Mouse (Mus musculus) hindlimb bud, embryonic 11.5 days (tissue): ENCODE results near the gene Pla2g1b.
"Not testable (repeated sequence)": the region's sequence is repeated elsewhere in the genome, so short reads cannot be mapped to it uniquely, and the experiment has no call there.

Experiments
- DNase-seq: peaks from one replicate; pipeline ENCODE4 v3.0.0-alpha.2; 2012; ENCODE audit warnings: low read depth, low spot score; ENCODE audit errors: extremely low spot score

The Pla2g1b gene

DNA sequence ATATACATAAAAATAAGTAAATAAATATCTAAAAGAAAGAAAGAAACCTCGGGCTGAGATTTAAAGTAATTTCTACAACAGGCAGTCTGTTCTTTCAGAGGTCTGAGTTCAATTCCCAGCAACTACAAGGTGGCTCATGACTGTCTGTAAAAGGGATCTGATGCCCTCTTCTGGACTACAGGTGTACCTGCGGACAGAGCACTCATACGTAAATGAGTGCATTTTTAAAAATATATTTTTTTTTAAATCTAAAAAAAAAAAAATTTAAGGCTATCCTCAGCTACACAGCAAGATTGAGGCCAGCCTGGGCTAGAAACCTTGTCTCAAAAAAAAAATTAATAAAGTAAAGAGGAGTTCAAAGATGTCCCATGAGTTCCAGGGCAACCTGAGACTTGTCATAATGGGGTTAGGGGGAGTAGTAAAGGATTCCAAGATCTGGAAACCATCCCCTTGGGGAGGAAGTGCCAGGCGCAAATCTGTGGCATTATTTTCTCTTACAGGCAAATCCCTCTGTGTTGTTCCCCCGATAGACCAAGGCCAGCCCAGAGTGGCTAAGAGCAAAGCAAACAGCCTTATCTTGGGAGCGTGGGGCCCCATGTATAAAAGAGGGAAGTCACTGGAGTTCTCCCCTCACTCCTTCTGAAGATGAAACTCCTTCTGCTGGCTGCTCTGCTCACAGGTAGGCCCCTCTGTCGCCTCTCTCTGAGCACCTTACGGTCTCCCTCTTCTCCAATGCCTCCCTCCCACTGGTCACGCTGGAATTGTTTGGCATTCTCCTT is at the start of gene Pla2g1b:
TSS of gene Pla2g1b (plus strand) at position 621 of the 779 bp plus-strand sequence.
- no peak for DNase-seq

DNA sequence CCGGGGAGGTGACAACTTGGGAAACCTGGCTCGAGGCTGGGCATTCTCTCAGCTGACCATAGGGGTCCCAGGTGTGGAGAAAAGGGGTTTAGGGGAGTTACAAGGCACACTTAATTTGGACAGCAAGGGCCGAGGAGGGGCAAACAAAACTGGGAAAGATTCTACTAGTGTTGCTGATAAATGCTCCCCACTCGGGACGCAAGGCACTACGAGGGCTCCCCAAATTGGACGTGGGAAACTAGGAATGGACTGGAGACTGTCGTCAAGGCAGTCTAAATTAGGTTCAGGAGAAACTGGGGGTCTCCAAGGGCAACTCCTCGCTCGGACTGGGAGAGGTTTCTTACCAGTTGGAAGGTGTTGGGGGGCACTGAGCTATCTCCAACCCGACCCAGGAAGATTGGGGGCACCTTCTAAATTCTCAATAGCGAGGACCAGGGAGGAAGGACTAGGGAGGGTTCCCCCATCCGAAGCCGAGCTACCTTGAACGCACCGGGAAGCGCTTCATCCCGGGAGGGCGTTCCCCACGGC is 37.2 kb upstream of the Pla2g1b start:
- DNase-seq = no peak

DNA sequence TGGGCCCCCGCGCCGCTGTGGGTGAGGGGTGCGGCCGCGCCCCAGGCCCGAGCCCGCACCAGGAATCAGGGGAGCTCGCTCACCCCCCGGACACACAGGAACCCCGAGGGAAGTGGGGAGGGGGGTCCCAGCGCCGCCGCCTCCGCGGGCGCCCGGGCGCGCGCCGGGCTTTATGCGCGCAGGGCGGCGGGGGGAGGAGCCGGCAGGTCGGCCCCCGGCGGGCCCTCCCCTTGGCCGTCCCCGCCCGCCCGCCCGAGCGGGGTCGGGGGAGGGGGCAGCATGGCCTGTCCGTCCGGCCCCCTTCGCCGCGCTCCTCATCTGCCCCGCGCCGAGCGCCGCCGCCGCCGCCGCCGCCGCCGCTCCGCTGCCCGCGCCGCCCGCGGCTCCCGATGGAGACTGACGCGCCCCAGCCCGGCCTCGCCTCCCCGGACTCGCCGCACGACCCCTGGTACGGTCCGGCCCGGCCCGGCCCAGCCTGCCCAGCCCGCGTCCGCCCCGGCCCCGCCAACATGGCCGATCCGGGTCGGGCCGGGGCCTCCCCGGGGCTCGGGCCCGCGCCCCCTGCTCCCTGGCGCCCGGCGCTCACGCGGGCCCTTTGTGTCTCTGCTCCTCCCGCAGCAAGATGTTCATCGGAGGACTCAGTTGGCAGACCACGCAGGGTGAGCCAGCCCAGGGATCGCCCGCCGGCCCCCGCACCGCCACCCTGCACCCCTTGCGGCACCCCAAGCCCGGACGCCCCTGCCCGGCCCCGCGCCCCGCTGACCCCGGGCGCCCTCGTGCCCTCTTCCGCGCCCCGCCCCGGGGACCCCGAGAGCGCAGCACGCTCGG is 36.5 kb upstream of the Pla2g1b start, which contains the start of gene Msi1:
TSS of gene Msi1 (plus strand) at position 241 of the 828 bp plus-strand sequence.
- DNase-seq = no peak

DNA sequence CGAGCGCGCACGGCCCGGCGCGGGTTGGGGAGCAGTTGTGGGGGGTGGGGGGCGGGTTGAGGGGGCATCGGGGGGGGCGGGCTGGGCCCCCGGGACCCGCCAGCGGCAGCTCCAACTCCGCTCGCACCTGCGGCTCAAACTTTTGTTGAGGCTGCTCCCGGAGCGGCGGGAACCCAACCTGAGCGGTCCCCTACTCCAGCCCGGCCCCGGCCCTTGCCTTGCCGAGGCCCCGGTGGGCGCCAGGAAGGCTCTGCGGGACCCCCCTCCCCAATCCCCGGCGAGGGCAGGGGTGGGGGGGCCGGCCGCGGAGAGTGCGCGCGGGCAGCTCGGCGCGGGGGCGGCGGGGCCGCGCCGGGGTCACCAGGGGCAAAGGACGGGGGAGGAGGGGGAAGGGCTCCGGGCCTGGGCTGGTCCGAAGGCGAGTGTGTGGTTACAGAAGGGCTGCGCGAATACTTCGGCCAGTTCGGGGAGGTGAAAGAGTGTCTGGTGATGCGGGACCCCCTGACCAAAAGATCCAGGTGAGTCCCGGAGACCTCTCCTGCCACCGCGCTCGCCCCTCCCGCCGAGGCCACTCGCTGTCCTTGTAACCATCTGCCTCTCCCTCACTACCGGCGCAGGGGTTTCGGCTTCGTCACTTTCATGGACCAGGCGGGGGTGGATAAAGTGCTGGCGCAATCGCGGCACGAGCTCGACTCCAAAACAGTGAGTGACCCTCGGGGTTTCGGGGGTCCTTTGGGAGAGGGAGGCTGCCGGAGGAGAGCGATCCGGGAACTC is 35.7 kb upstream of the Pla2g1b start:
- DNase-seq = no peak

DNA sequence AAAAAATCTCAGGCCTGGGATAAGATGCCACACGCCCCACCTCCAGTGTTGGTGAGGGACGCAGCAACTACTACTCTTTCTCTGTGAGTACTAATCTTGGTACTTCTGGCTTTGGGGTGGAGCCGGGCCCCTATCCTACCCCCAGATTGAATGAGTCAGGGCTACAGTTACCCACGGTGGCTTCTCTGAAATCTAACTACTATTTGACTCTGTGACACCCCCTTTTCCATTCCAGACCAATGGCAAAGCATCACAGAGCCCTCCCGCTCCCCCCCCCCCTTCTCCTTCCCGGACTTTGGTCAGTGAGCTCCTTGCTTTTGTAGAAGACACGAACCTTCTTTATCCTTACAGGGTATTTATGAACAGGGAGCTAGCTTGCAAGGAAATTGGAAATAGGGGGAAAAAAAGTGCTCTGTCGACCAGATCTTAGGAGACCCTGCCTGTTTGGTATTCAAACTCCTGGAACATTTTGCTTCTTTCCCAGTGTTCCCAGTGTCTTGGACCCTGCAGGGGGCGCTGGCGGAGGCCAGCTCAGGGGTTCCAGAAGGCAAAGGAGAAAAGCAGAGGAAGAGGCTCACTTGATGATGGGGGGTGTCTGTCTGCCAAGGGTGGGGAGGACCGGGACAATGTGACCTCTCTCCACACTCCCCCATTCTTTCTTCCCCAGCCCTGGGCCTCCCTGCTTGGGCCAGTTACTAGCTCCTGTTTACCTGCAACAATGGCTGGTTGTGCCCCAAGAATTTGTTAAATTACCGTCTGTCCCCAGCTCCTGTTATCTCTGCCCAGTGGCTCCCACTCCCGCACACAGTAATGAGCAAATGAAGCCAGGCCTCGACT is 34.8 kb upstream of the Pla2g1b start:
- no peak for DNase-seq

DNA sequence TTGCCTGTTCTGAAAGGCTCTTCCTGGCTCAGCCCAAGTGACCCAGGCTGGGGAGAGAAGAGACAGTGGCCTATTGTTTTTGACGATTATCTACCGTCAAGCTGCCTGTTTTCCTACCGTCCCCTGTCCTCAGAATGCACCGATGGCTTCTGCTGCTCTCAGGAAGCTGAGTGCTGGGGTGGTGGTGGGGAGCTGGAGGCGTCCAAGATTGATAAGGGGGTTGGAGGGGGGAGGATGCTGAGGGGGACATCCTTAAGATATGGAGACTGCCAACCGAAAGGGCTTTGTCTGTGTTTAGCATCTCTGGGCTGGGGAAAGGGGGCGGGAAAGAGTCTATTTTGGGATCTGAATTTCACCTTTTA is 34.2 kb upstream of the Pla2g1b start:
- no peak for DNase-seq

DNA sequence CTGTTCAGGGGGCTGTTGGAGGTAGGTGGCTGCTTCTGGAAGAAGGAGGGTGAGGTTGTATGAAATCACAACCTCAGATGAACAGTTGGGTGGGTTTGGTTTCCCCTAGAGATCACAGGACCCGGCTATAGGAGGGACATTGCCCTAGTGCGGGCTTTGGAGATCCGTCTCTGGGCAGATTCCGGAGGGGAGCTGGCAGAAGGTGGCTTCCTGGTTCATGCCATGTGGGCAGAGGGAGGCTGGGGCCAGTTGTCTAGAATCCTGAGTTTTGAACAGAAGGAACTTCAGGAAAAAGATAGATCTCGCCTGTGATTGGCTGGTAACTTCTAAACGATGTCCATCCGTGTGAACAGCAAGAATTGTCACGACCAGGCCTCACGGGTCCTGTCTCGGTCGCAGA is 33.7 kb upstream of the Pla2g1b start:
- DNase-seq = no peak

DNA sequence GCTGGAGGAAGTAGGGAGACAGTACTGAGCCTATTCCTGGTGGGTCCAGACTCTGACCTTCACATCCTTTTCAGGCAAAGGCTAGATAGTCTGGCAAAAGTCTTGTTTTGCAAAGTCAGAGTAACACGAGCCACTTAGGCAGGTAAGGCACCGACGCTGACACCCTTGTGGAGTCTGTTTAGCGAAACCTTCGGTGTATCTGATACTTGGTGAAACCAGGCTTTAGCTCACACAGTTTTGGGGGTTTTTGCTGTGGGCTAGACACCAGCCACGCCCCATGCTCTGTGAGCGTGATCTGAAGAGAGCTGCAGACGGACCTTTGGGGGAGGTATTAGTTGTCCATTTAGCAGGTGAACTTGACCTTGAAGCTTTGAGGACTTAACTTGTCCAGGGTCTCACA is 32.9 kb upstream of the Pla2g1b start:
- no peak for DNase-seq

DNA sequence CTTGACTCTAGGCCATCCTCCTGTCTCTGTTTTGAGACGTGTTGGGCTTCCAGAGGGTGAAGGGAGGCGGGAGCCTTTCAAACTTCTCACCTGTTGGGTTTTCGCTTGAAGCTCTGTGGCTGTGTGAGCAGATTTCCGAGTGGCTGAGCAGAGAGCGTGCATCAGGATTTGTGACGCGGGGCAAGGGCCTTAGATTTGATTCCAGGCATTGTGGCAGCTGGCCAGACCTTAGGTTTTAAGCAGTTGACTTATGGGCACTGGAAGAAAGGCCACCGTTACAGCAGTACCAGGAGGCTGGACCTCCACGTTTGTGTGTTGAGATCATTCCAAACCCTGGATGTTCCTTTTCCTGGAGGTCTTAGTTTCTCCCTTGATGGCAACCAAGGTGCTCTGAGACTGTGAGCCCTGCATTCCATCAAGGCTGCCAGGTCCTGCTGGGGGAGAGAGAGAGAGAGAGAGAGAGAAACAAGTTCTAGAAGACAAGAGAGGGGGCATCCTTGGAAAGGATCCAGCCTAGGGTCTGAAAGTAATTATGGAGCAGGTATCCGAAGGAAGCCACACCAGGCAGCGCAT is 31.7 kb upstream of the Pla2g1b start:
- no peak for DNase-seq

DNA sequence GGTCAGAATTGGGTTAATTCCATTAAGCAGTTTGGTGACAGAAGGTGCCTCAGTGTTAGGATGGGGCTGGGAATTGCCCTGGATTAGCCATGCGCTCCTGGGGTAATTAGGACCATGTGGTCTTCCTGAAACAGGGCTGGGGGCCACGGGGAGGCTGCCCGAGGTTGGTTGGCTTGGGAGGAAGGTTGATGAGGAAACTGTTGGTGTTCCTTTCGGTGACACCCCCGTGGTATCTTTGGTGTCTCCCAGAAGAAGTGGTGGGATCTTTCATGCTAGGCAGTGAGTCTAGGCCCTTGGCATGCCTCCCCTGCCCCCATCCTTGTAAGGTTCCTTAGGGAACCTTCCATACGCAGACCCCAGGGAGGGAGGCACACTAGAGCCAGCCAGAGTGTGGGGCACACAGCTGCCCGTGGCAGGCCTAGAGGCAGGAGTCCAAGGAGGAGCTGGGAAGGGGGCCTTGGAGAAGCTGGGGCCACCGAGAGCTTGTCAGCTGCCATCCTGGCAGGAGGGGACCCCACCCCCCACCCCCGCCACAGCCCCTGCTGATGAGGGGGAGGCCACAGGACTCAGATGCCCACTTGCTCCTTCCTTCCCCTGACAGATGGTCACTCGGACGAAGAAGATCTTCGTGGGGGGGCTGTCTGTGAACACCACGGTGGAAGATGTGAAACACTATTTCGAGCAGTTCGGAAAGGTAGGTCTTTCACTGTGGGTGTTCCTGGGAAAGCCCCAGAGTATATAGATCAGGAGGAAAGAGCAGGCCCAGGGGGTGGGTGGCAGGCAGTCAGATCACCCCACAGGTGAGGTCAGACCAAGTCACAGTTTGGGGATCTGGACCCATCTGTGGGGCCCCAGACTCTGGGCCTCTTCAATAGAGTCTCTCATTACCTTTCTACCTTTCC is 31.0 kb upstream of the Pla2g1b start:
- no peak for DNase-seq

DNA sequence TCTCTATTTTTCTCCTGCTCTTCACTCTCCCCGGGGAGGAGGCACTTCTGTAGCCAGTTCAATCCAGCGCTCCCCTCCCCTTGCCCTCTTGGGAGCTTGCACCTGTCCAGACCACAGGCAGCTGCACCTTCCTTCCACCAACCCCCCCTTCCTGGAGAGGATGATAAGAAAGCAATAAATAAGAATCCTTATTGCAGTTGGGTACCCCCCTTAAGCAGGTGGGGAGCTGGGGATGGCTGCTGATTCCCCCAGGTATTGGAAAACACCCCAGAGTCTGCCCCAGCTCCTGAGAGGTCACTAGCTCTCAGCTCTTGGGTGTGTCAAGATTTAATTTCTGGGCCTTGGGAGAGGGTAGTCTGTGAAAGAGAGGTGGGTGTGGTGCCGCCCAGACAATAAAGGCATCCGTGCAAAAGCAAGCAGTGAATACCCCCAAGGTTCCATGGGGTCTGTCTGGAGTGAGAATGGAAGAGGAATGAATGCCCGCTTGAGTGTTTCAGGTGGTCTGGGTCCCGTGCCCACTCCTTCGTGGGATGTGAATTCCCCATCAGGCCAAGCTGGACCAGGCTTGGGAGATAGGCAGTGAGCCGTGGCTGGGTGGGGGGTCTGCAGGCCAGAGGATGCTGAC is 30.2 kb upstream of the Pla2g1b start:
- DNase-seq = no peak

DNA sequence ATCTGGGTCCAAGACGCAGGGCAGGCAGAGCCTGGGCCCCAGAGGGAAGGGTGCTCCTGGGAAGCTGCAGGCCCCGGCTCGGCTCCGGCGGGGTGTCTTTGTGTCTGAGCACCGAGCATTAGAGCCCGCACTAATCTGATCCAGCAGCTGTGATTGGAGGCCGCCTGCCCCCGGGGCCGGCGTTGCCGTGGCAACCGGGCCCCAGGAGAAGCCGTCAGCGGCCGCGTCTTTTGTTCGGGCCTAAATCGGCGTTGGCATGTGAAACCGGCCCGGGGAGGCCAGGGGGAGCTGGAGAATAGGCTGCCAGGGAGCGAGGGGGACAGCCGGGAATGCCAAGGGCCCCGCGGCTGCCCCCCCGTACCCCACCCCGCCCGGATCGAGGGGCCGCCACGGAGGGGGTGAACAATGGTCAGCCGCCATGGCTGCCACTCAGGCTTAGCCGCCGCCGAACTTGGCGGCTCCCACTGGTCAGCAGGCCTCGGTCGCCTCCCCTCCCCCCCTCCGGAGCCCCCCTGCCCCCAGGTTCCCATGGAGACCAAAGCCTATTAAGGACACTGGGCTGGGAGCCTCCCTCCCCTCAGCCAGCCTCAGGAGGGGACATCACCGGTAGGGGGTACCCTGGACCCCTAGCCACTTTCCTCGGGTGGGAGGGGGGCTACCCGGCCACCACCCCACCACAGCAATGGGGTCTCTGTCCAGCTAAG is 29.5 kb upstream of the Pla2g1b start:
- DNase-seq = no peak

DNA sequence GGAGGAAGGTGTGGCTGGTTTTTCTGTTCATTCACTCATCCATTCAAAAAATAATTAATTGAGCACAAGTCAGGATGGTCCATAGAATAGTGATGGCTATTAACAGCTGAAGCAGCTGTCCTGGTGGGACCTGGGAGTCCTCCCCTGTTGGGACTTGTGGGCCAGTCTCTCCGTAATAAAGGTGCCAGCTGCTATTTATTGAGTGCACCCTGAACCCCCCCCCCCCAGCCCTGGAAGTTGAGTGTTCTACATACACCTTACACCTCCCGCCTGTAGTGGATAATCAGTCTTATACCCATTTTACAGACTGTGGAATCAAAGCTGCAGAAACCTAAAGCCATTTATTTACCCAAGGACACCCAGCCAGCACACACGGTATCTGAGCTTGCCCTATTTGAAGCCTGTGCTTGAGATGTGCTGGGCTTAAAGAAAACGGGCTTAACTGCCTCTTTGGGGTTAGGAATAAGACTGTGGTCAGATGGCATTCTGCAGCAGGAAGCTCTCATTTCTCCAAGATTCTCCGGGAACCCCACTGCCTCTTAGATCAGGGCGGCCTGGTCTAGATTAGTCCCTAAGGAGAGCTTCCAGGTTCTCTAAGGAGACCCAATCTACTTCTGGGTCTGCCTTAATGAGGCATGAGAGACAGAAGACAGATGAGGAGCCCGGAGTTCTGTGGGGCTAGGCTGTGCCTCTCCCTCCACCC is 28.7 kb upstream of the Pla2g1b start:
- no peak for DNase-seq

DNA sequence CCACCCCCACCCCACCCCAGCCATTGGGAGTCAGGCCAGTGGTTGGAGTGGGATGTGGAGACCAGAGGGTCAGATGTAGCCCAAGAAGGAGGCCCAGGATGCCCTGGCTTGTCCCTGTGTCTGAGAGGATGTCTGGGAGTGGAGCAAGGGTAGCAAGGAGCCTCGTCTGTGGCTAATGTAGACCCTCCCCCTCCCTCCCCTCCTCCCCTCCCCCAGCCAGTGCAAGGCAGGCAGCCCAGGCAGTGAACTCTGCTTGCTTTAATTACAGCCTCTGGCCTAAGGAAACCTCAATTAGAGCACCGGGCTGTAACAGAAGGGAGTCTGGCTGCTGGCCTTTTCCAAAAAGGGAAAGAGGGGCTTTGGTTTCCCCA is 28.1 kb upstream of the Pla2g1b start:
- no peak for DNase-seq

DNA sequence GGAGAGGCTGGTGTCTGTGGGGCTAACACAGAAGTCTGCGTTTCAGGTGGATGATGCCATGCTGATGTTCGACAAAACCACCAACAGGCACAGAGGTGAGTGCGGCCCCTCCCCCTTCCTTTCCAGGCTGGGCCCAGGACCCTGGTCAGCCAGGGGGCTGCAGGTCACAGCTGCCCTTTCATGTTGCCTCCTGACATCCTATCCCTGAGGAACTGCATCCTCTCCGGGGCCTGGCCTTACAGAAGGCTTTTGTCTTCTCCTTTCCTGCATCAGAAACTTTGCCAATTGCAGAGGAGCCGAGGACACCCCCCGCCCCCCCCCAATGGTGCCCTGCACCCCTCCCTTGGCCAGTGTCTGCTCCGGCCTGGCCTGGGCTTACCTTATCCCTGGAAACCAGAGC is 27.4 kb upstream of the Pla2g1b start:
- DNase-seq = no peak

DNA sequence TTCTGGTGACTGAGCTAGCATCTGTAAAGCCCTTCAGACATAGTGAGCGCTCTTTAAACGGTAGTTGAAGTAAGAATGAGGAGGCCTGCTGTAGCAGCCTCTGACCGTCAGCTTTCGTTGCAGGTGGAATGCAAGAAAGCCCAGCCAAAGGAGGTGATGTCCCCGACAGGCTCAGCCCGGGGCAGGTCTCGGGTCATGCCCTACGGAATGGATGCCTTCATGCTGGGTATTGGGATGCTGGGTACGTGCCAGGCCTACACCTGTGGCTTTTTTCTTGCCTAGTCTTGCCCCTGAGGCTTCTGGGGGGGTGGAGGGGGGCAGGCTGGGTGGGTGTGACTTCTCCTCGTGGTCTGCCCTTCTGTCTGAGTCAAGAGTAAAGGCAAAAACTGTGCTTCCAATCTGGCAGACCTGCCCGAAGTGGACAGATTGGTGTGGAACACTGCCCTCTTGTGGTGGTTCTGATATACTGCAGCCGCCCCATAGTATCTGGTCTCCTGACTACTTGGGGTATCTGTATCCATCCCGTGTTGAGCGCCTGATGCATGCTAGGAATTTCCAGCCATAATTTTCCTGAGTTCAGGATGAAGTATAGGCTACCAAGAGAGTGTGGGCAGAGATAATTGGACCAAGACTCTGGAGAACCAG is 24.7 kb upstream of the Pla2g1b start:
- no peak for DNase-seq

DNA sequence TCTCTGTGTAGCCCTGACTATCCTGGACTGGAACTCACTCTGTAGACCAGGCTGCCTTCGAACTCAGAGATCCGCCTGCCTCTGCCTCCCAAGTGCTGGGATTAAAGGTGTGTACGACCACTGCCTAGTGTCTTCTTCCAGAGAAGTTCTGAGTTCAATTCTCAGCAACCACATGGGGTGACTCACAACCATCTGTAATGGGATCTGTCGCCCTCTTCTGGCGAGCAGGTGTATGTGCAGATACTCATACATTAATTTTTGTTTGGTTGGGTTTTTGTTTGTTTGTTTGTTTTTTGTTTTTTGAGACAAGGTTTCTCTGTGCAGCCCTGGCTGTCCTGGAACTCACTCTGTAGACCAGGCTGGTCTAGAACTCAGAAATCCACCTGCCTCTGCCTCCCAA is 23.4 kb upstream of the Pla2g1b start:
- not testable (repeated sequence) for DNase-seq
